Mouse (Mus musculus) neural tube, embryonic 15.5 days (tissue): ENCODE data around the gene Arhgap17. TPM values are rescaled to one million over a fixed set of nuclear protein-coding genes. Genes with fewer than 3 reads are reported as not detected.

Source experiments
- ATAC-seq: fragments of 200-750 bp; cut with Nextera tagmentation; 2 replicates; pipeline ENCODE4 v1.8.0; 2017; ENCODE audit warnings: mild to moderate bottlenecking, moderate TSS enrichment, moderate library complexity; ENCODE audit not compliant: low FRiP score
- H3K27ac ChIP-seq: fragments of 300-500 bp; sonication (generic); replicated peaks from 2 replicates; pipeline ENCODE4 v1.5.1; 2015; ENCODE audit warnings: mild to moderate bottlenecking, inconsistent platforms
- H3K27me3 ChIP-seq: fragments of 300-500 bp; sonication (generic); replicated peaks from 2 replicates; pipeline ENCODE4 v1.6.1; 2015; ENCODE audit warnings: inconsistent platforms
- H3K36me3 ChIP-seq: fragments of 300-500 bp; sonication (generic); 2 replicates; pipeline ENCODE4 v1.6.1; 2015; ENCODE audit warnings: inconsistent platforms
- H3K4me1 ChIP-seq: fragments of 300-500 bp; sonication (generic); 2 replicates; pipeline ENCODE4 v1.6.1; 2015; ENCODE audit warnings: inconsistent platforms
- H3K4me2 ChIP-seq: fragments of 300-500 bp; sonication (generic); 2 replicates; pipeline ENCODE4 v1.6.1; 2015; ENCODE audit warnings: inconsistent platforms, mild to moderate bottlenecking, moderate library complexity
- H3K4me3 ChIP-seq: fragments of 300-500 bp; sonication (generic); replicated peaks from 2 replicates; pipeline ENCODE4 v1.5.1; 2015; ENCODE audit warnings: mild to moderate bottlenecking, inconsistent platforms
- H3K9ac ChIP-seq: fragments of 300-500 bp; sonication (generic); replicated peaks from 2 replicates; pipeline ENCODE4 v1.6.1; 2015; ENCODE audit warnings: mild to moderate bottlenecking, inconsistent platforms
- H3K9me3 ChIP-seq: fragments of 300-500 bp; sonication (generic); replicated peaks from 2 replicates; pipeline ENCODE4 v1.6.1; 2016; ENCODE audit warnings: inconsistent platforms
- WGBS: fragments of 180-500 bp; shearing (Covaris S2); methylation state at CpG from one replicate; pipeline ENCODE4 v1.1.7; 2015; ENCODE audit warnings: mixed read lengths; 5-methylcytosine and 5-hydroxymethylcytosine counted together
- polyA plus RNA-seq: library from polyadenylated mRNA; unstranded; fragments of >200 nt; fragmentation: Nextera tagmentation; extraction: Ambion mirVana; gene quantifications from 2 replicates; pipeline ENCODE4 v1.2.1, GENCODE M21; 2015

Gene Arhgap17
- polyA plus RNA-seq, 1 experiment from 2014 or later: 8.7 TPM

DNA sequence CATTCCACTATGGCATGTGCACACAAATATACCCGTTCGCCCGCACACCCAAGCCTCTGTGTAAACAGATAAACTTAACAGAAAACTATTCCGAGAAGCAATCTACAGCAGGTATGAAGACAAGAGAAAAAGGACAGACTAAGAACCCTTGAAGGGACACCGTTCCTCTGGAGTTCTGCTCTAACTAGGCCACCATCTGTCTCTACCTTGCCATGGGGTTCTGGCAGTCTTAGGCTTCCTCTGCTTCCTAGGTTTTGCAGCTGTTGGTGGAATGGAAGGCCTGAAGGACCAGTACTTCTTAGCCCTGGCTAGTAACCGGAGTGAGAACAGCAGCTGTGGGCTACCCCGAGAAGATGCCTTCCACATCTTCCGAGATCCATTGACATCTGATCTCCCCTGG lies 111.6 kb downstream of the Arhgap17 start:
- Histone ChIP-seq H3K36me3 (no peaks in the 10 kb centered on the region), H3K27me3 (no peaks in the 10 kb centered on the region), H3K4me1 (0 out of 2 replicates have a peak, but pooled peaks cover 6% of the 10 kb centered on the region), H3K4me3 (no peak overlapping the region), H3K9ac (no peak overlapping the region), H3K27ac (no peak overlapping the region), H3K4me2 (no peak overlapping the region), H3K9me3 (no peaks in the 10 kb centered on the region)
- no peak for ATAC-seq
- 94% methylated on average over 8 of the region's 8 CpGs for WGBS

- WGBS: 94% methylated on average over 14 of the region's 14 CpGs
- Histone ChIP-seq H3K4me1 (0 out of 2 replicates have a peak, but pooled peaks cover 6% of the 10 kb centered on the region), H3K9me3 (no peaks in the 10 kb centered on the region), H3K27ac (no peak overlapping the region), H3K4me3 (no peak overlapping the region), H3K36me3 (no peaks in the 10 kb centered on the region), H3K9ac (no peak overlapping the region), H3K27me3 (no peaks in the 10 kb centered on the region), H3K4me2 (no peak overlapping the region)
- no peak for ATAC-seq
Measured at GRCm38 (mm10) chr7:123254196-123254970, 115.3 kb downstream of the Arhgap17 start.

GRCm38 (mm10) chr7:123253396-123253795 lies 116.3 kb downstream of the Arhgap17 start:
- WGBS: 70% methylated on average over 7 of the region's 7 CpGs
- 0 out of 2 replicates have a peak, but pooled peaks cover 6% of the 10 kb centered on the region for H3K4me1 ChIP-seq
- H3K4me2 ChIP-seq: no peak overlapping the region
- no peak overlapping the region for H3K4me3 ChIP-seq
- H3K27ac ChIP-seq: no peak overlapping the region
- H3K9ac ChIP-seq: no peak overlapping the region
- no peaks in the 10 kb centered on the region for H3K27me3 ChIP-seq
- H3K36me3 ChIP-seq: no peaks in the 10 kb centered on the region
- no peaks in the 10 kb centered on the region for H3K9me3 ChIP-seq
- no peak for ATAC-seq

DNA sequence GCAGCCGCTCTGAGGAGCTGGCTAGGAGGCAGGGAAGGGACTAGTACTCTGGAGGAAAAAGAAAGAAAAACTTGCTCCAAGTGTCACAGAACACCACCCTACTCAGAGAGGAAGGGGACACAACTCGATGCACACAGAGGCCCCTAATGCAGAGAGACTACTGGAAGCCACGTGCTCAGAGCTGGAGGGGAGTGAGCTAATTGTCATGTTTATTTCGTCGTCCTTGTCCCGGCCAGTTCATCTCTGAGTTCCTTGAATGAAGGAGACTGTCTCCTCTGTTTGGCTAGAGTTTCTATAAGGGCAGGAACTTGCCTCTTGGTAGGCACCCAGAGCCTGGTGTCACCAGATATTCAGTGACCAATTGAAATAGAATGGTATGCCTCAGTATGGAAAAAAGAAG lies 118.4 kb downstream of the Arhgap17 start:
- Histone ChIP-seq H3K36me3 (no peaks in the 10 kb centered on the region), H3K27me3 (no peaks in the 10 kb centered on the region), H3K4me3 (no peak overlapping the region), H3K4me1 (0 out of 2 replicates have a peak, but pooled peaks cover 6% of the 10 kb centered on the region), H3K27ac (no peak overlapping the region), H3K9me3 (no peaks in the 10 kb centered on the region), H3K4me2 (no peak overlapping the region), H3K9ac (no peak overlapping the region)
- 61% methylated on average over 6 of the region's 6 CpGs for WGBS
- ATAC-seq: no peak

DNA sequence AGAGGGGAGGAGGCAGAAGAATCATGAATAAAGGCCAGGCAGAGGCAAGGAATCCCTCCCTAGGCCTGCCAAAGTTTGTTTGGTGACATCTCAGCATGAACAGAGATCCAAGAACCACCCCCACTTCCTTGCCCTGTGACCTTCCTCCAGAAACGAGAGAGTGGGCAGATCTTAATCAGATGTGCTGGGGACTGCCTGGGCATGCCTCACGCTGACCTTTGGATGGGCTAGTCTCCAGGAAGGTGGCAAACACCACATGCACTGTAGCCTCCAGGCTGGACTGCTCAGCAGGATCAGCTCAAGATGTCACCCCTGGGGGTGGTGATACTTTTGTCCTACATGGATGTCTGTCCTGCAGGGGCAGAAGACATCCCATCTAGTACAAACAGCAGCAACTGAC lies 121.5 kb downstream of the Arhgap17 start:
- no peaks in the 10 kb centered on the region for H3K27me3 ChIP-seq

DNA sequence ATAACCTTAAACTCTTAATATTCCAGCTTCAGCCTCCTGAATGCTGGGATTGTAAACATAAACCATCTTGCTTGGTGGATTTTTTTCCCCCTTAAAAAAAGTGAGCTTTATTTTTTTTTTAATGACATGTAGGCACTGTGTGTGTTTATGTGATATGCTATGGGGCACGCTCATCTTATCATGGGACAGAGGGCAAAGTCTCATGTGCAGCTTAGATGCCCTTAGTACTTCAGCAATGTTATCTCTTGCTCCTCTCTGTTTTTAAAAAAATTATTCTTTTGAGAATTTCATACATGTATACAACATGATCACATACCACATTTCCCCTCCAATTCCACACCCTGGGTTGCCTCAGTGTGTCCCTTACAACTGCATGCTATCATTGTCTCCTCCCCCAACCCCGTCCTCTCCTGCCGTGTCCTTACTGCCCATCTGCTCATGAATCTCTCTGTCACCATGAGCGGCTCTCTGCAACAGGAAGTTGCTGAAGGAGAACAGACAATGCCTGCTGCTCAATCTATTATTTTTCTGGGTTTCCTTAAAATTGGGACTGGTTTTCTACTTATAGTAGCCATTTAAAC lies 123.1 kb downstream of the Arhgap17 start:
- Histone ChIP-seq H3K27me3 (no peaks in the 10 kb centered on the region), H3K9ac (no peak overlapping the region), H3K36me3 (no peaks in the 10 kb centered on the region), H3K27ac (no peak overlapping the region), H3K4me2 (no peak overlapping the region), H3K4me3 (no peak overlapping the region), H3K9me3 (no peaks in the 10 kb centered on the region), H3K4me1 (no peaks in the 10 kb centered on the region)
- ATAC-seq: no peak
- WGBS: 48% methylated on average over 4 of the region's 4 CpGs

More for the DNA sequence above, 121.5 kb downstream of the Arhgap17 start:
- Histone ChIP-seq H3K9me3 (no peaks in the 10 kb centered on the region), H3K9ac (no peak overlapping the region), H3K4me3 (no peak overlapping the region), H3K4me2 (no peak overlapping the region), H3K27ac (no peak overlapping the region), H3K36me3 (no peaks in the 10 kb centered on the region), H3K4me1 (0 out of 2 replicates have a peak, but pooled peaks cover under 1% of the 10 kb centered on the region)
- 88% methylated on average over 2 of the region's 2 CpGs for WGBS
- no peak for ATAC-seq

DNA sequence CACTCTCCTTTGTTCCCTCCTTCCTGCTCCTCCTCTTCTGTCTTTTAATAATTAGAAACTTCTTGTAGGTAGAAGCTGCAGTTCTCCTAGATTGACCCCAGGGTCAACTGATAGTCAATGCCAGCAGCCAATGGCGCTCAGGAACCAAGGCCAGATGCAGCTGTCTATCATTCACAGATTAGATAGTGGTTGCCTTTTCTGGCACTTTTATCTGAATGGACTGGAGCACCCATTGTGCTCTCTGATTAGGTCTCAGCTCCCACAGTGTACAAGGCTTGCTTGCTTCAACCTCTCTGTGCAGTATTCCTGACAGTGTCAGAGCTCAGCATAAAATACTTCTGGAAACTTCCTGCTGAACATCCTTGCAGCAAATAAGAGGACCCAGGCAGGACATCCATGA lies 124.9 kb downstream of the Arhgap17 start:
- H3K36me3 ChIP-seq: no peaks in the 10 kb centered on the region
- WGBS: 83% methylated on average over 1 of the region's 1 CpGs

GRCm38 (mm10) chr7:123242241-123242640 lies 127.5 kb downstream of the Arhgap17 start:
- Histone ChIP-seq H3K36me3 (no peaks in the 10 kb centered on the region), H3K9ac (no peak overlapping the region), H3K27me3 (no peaks in the 10 kb centered on the region), H3K4me2 (no peak overlapping the region), H3K4me3 (no peak overlapping the region), H3K4me1 (peaks cover 5% of the 10 kb centered on the region; the same call in 1 of the 2 replicates), H3K9me3 (no peaks in the 10 kb centered on the region), H3K27ac (no peak overlapping the region)
- 75% methylated on average over 7 of the region's 7 CpGs for WGBS
- no peak for ATAC-seq

More for the DNA sequence above, 124.9 kb downstream of the Arhgap17 start:
- no peak overlapping the region for H3K4me2 ChIP-seq
- H3K4me1 ChIP-seq: no peaks in the 10 kb centered on the region
- H3K27ac ChIP-seq: no peak overlapping the region
- no peaks in the 10 kb centered on the region for H3K27me3 ChIP-seq
- no peak overlapping the region for H3K9ac ChIP-seq
- H3K4me3 ChIP-seq: no peak overlapping the region
- H3K9me3 ChIP-seq: no peaks in the 10 kb centered on the region
- no peak for ATAC-seq

GRCm38 (mm10) chr7:123240064-123240463 lies 129.7 kb downstream of the Arhgap17 start:
- H3K9me3 ChIP-seq: no peaks in the 10 kb centered on the region
- no peaks in the 10 kb centered on the region for H3K36me3 ChIP-seq
- ATAC-seq: no peak
- H3K4me2 ChIP-seq: no peak overlapping the region
- H3K4me1 ChIP-seq: peaks cover 5% of the 10 kb centered on the region; the same call in 1 of the 2 replicates
- H3K27me3 ChIP-seq: no peaks in the 10 kb centered on the region
- H3K4me3 ChIP-seq: no peak overlapping the region
- 76% methylated on average over 6 of the region's 6 CpGs for WGBS
- no peak overlapping the region for H3K27ac ChIP-seq
- H3K9ac ChIP-seq: no peak overlapping the region

DNA sequence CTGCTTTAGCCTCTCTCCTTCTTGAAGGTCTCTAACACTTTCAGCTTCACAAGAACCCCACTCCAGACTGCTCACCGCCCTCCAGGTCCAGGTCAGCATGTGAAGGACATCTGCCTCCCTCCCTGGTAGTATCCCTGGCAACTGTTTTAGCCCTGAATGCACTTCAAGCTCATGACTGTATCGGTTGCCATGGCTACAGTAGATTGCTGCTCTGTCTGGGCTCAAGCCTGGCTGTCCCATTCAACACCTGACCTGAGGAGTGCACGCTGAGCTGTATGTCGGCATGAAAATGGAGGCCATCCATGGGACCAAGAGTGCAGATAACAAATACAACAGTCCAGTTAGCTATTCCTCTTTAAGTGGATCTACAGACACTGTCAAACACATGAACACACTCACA lies 131.1 kb downstream of the Arhgap17 start:
- Histone ChIP-seq H3K27me3 (no peaks in the 10 kb centered on the region), H3K27ac (no peak overlapping the region), H3K9me3 (no peaks in the 10 kb centered on the region), H3K9ac (no peak overlapping the region), H3K4me3 (no peak overlapping the region), H3K36me3 (no peaks in the 10 kb centered on the region), H3K4me2 (no peak overlapping the region), H3K4me1 (peaks cover 5% of the 10 kb centered on the region; the same call in 1 of the 2 replicates)
- peak; percentile 50; the same call in 1 of the 2 replicates for ATAC-seq
- 52% methylated on average over 4 of the region's 4 CpGs for WGBS

GRCm38 (mm10) chr7:123235449-123235848 lies 134.3 kb downstream of the Arhgap17 start:
- Histone ChIP-seq H3K4me2 (no peak overlapping the region), H3K9ac (no peak overlapping the region), H3K36me3 (no peaks in the 10 kb centered on the region), H3K4me3 (no peak overlapping the region), H3K4me1 (peaks cover 5% of the 10 kb centered on the region; the same call in 1 of the 2 replicates), H3K27me3 (no peaks in the 10 kb centered on the region), H3K9me3 (no peaks in the 10 kb centered on the region), H3K27ac (no peak overlapping the region)
- WGBS: 26% methylated on average over 4 of the region's 4 CpGs
- ATAC-seq: no peak
